Comparison of ENCODE assay signal across 11 mouse cellular contexts in the genomic region with DNA sequence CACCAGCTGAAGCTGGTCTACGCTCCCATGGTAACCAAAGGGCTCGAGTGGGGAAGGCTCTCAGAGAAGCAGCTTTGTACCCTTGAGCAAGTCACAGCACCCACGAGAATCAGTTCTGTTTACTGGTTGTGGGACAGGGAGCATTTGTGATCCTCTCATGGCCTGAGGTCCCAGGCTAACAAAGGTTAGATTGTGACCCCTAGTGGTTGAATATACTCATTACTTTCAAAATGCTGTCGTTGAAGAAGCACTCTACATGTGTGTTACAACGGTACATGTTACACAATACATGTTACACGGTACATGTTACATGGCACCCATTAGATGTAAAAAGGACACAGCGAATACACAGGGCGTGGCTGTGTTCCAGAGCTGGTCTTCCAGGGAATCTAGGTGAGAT. TPM values are rescaled to one million over a fixed set of nuclear protein-coding genes. Genes with fewer than 3 reads are reported as not detected.
DNase-seq lines count a peak whose midpoint lies in the region; ATAC-seq and TF ChIP-seq lines count a peak whose summit lies in the region.
"Had no signal": no experiment of that assay in that cellular context is flagged by ENCODE, and none has a peak within 500 bp of the region (broad histone marks: within the 10 kb centered on the region; RNA-seq: fewer than 3 reads in every experiment).

No protein-coding gene starts in this region.

- no peak overlapping the region for H3K9ac ChIP-seq in forebrain, embryonic 14.5 days (ENCODE audit: low read length)
- H3K9ac ChIP-seq in forebrain, embryonic 12.5 days, result no peak overlapping the region
- H3K9ac ChIP-seq: embryonic facial prominence, embryonic 12.5 days had no signal

- no peak overlapping the region for H3K4me3 ChIP-seq in forebrain, embryonic 14.5 days (ENCODE audit: low read depth, low read length)
- no peak overlapping the region for H3K4me3 ChIP-seq in forebrain, embryonic 12.5 days (replicated peaks)
- H3K4me3 ChIP-seq in lung, adult 2 months (replicated peaks; ENCODE audit: extremely low read depth, low read depth, low read length), result no peak overlapping the region
- H3K4me3 ChIP-seq in olfactory bulb, adult 2 months (ENCODE audit: insufficient read depth, low read depth, low read length), result no peak overlapping the region
- H3K4me3 ChIP-seq: embryonic facial prominence, embryonic 12.5 days; megakaryocyte, embryonic 14.5 days had no signal

- TF ChIP-seq CTCF in lung, adult 2 months (IDR thresholded peaks at IDR 0.05; ENCODE audit: insufficient read depth, low read length), result no peak
- TF ChIP-seq CTCF in brain, embryonic 14.5 days (IDR thresholded peaks at IDR 0.05; ENCODE audit: borderline replicate concordance, extremely low read depth, insufficient read depth, insufficient read length), result peak; percentile 33; the same call in 1 of the 2 replicates
- 0 out of 2 replicates have a peak, but pooled peaks have one; percentile 29 for TF ChIP-seq CTCF in olfactory bulb, adult 2 months (IDR thresholded peaks at IDR 0.05; ENCODE audit: insufficient read depth, low read depth, low read length)

- 0 out of 2 replicates have a peak, but pooled peaks cover 3% of the 10 kb centered on the region for H3K4me1 ChIP-seq in forebrain, embryonic 14.5 days (ENCODE audit: control insufficient read depth, insufficient read depth, low read length)
- H3K4me1 ChIP-seq in forebrain, embryonic 12.5 days, result peaks cover 2% of the 10 kb centered on the region; the same call in 1 of the 2 replicates
- H3K4me1 ChIP-seq in lung, adult 2 months (ENCODE audit: control insufficient read depth, insufficient read depth, low read length), result 0 out of 2 replicates have a peak, but pooled peaks cover 3% of the 10 kb centered on the region
- peaks cover 24% of the 10 kb centered on the region for H3K4me1 ChIP-seq in olfactory bulb, adult 2 months (ENCODE audit: control insufficient read depth, insufficient read depth, low read length)

- 76% methylated on average over 8 of the region's 8 CpGs for WGBS in forebrain, embryonic 14.5 days
- 79% methylated on average over 8 of the region's 8 CpGs for WGBS in forebrain, embryonic 12.5 days
- WGBS in lung, adult 2 months, result 74% methylated on average over 8 of the region's 8 CpGs
- 83% methylated on average over 8 of the region's 8 CpGs for WGBS in olfactory bulb, adult 2 months

- no peak for ATAC-seq in forebrain, embryonic 14.5 days
- ATAC-seq in forebrain, embryonic 12.5 days (ENCODE audit: low FRiP score), result no peak; the same call in 1 of the 2 replicates

- no peak for TF ChIP-seq POLR2A in lung, adult 2 months (IDR thresholded peaks at IDR 0.05; ENCODE audit: borderline replicate concordance, extremely low read depth, low read depth, low read length)
- no peak for TF ChIP-seq POLR2A in brain, embryonic 14.5 days (IDR thresholded peaks at IDR 0.05; ENCODE audit: borderline replicate concordance, extremely low read depth, insufficient read depth, insufficient read length, poor library complexity, severe bottlenecking)
- TF ChIP-seq POLR2A in olfactory bulb, adult 2 months (IDR thresholded peaks at IDR 0.05; ENCODE audit: insufficient read depth, low read depth, low read length), result no peak

- no peaks in the 10 kb centered on the region for H3K27me3 ChIP-seq in forebrain, embryonic 14.5 days (replicated peaks; ENCODE audit: control insufficient read depth, insufficient read depth, low read length)
- H3K27me3 ChIP-seq in forebrain, embryonic 12.5 days, result no peaks in the 10 kb centered on the region
- H3K27me3 ChIP-seq: embryonic facial prominence, embryonic 12.5 days had no signal

- DNase-seq in forebrain, embryonic 14.5 days (ENCODE audit: low spot score), result peak; percentile 53
- peak; percentile 38 for DNase-seq in lung, postnatal 36 days
- DNase-seq in lung, adult 2 months, result no peak
- DNase-seq in brain, embryonic 14.5 days (ENCODE audit: low read depth), result peak; percentile 58
- no peak for DNase-seq in ovary, postnatal 10 days (ENCODE audit: low spot score)
- no peak for DNase-seq in spleen, postnatal 4 days (ENCODE audit: low spot score in 2 of 2)

- no peak overlapping the region for H3K27ac ChIP-seq in forebrain, embryonic 14.5 days (ENCODE audit: low read depth, low read length)
- H3K27ac ChIP-seq in forebrain, embryonic 12.5 days, result no peak overlapping the region
- no peak overlapping the region for H3K27ac ChIP-seq in olfactory bulb, adult 2 months (ENCODE audit: insufficient read depth, low read depth, low read length)
- H3K27ac ChIP-seq: embryonic facial prominence, embryonic 12.5 days had no signal

- 0 out of 2 replicates have a peak, but pooled peaks cover 5% of the 10 kb centered on the region for H3K36me3 ChIP-seq in forebrain, embryonic 14.5 days (ENCODE audit: control insufficient read depth, insufficient read depth, low read length)
- H3K36me3 ChIP-seq in forebrain, embryonic 12.5 days (replicated peaks), result peaks cover 14% of the 10 kb centered on the region; the same call in 1 of the 2 replicates

- no peaks in the 10 kb centered on the region for H3K9me3 ChIP-seq in forebrain, embryonic 14.5 days (replicated peaks; ENCODE audit: control insufficient read depth, low read length)
- H3K9me3 ChIP-seq in forebrain, embryonic 12.5 days, result no peaks in the 10 kb centered on the region
- H3K9me3 ChIP-seq: embryonic facial prominence, embryonic 12.5 days; megakaryocyte, embryonic 14.5 days had no signal

- H3K4me2 ChIP-seq in forebrain, embryonic 14.5 days (ENCODE audit: low read length), result no peak overlapping the region
- H3K4me2 ChIP-seq in forebrain, embryonic 12.5 days, result no peak overlapping the region
- H3K4me2 ChIP-seq: embryonic facial prominence, embryonic 12.5 days; heart, embryonic 11.5 days had no signal

RNA-seq across cellular contexts. Expression of gene Stn1, which starts 34.7 kb away (rescaled TPM):
- 39.0 and 41.6 TPM in 2 replicates for polyA plus RNA-seq in forebrain, embryonic 14.5 days (2014; fragmentation: Nextera tagmentation; extraction: Ambion mirVana)
- 37.2 and 45.3 TPM in 2 replicates for polyA plus RNA-seq in forebrain, embryonic 12.5 days (2016; fragmentation: Nextera tagmentation; extraction: Ambion mirVana)
- 19.2 and 21.1 TPM in 2 replicates for polyA plus RNA-seq in lung, adult 2 months (2012; rRNA removed)
- polyA plus RNA-seq in brain, embryonic 14.5 days (2012; rRNA removed), result 23.9 and 24.8 TPM in 2 replicates
- polyA plus RNA-seq in olfactory bulb, adult 2 months (2012; ENCODE audit: insufficient read depth, insufficient read length, low replicate concordance, missing spikeins), result not detected in 2 replicates

RNA-seq across cellular contexts. Expression of gene Sh3pxd2a, which starts 38.4 kb away (rescaled TPM):
- polyA plus RNA-seq in forebrain, embryonic 14.5 days (2014; fragmentation: Nextera tagmentation; extraction: Ambion mirVana), result 3.0 and 3.4 TPM in 2 replicates
- polyA plus RNA-seq in forebrain, embryonic 12.5 days (2016; fragmentation: Nextera tagmentation; extraction: Ambion mirVana), result 3.7 TPM in 2 replicates
- polyA plus RNA-seq in lung, adult 2 months (2012; rRNA removed), result 36.9 and 40.9 TPM in 2 replicates
- polyA plus RNA-seq in brain, embryonic 14.5 days (2012; rRNA removed), result 10.1 and 14.5 TPM in 2 replicates
- polyA plus RNA-seq in olfactory bulb, adult 2 months (2012; ENCODE audit: insufficient read depth, insufficient read length, low replicate concordance, missing spikeins), result not detected in 2 replicates

Comparison
In these comparisons a context has a peak if more than half of its experiments do, and no peak if none do; other contexts are left out.
1. DNase-seq: peak in forebrain, embryonic 14.5 days (single experiment), lung, postnatal 36 days (single experiment) and brain, embryonic 14.5 days (single experiment); none in lung, adult 2 months (single experiment), ovary, postnatal 10 days (single experiment) and spleen, postnatal 4 days (0 of 2).